Mouse (Mus musculus) lung, postnatal 0 days (tissue): ENCODE measurements at regions not wholly inside any gene's neighbourhood (a gene's known extent, or its start where the extent isn't known, plus 50 kb on each side); places are given as distances from the start of the nearest gene placed in this dataset.

Experiments used
- CTCF ChIP-seq: IDR thresholded peaks from 2 replicates; pipeline ENCODE4 v1.5.1; 2016; ENCODE audit warnings: antibody characterized with exemption, mild to moderate bottlenecking
- EP300 ChIP-seq: IDR thresholded peaks from 2 replicates; pipeline ENCODE4 v1.6.1; 2016; ENCODE audit warnings: antibody characterized with exemption, mild to moderate bottlenecking, control low read depth

GRCm38 (mm10) chr14:83246891-83247290 lies 1196.5 kb upstream of the Pcdh17 start:
- TF ChIP-seq EP300, result no peak
- no peak for TF ChIP-seq CTCF
